Mouse (Mus musculus): ENCODE measurements around the gene Il27. TPM values are rescaled to one million over a fixed set of nuclear protein-coding genes. Genes with fewer than 3 reads are reported as not detected.

Gene Il27
- not detected for total RNA-seq (2023)

GRCm38 (mm10) chr7:126594862-126595561 lies at the start of gene Il27:
Gene Il27 (minus strand): TSS chr7:126594941.

GRCm38 (mm10) chr7:126630824-126631518 lies 36.2 kb upstream of the Il27 start, which contains the start of gene Nupr1:
Gene Nupr1 (minus strand): TSS chr7:126630861.

GRCm38 (mm10) chr7:126585717-126586116 lies 9.0 kb downstream of the Il27 start, which contains the start of gene Cln3:
Gene Cln3 (minus strand): TSS chr7:126585817.

GRCm38 (mm10) chr7:126584506-126584977 lies 10.2 kb downstream of the Il27 start, which contains the start of gene Apobr:
Gene Apobr (plus strand): TSS chr7:126584942.

GRCm38 (mm10) chr7:126566094-126566765 lies 28.5 kb downstream of the Il27 start, which contains the start of gene Eif3c:
Gene Eif3c (minus strand): TSS chr7:126566411.

Other genes with a start within 250 kb of the Il27 start
- gene Lat, start 225.4 kb downstream of the Il27 start, total RNA-seq (2023), result 568 TPM
- gene Spns1, start 217.5 kb downstream of the Il27 start, total RNA-seq (2023), result 86.1 TPM
- gene Nfatc2ip, start 198.2 kb downstream of the Il27 start, total RNA-seq (2023), result 22.8 TPM
- gene Cd19, start 180.1 kb downstream of the Il27 start, total RNA-seq (2023), result 78.2 TPM
- 36.5 TPM for gene Rabep2, start 166.2 kb downstream of the Il27 start, total RNA-seq (2023)
- gene Atp2a1, start 131.8 kb downstream of the Il27 start, total RNA-seq (2023), result 1.3 TPM
- gene Sh2b1, start 119.5 kb downstream of the Il27 start, total RNA-seq (2023), result 93.6 TPM
- 43.1 TPM for gene Tufm, start 107.6 kb downstream of the Il27 start, total RNA-seq (2023)
- 201 TPM for gene Atxn2l, start 91.5 kb downstream of the Il27 start, total RNA-seq (2023)
- 132 TPM for gene Eif3c, start 28.5 kb downstream of the Il27 start, total RNA-seq (2023)
- gene Apobr, start 10.0 kb downstream of the Il27 start, total RNA-seq (2023), result 3.3 TPM
- gene Cln3, start 9.1 kb downstream of the Il27 start, total RNA-seq (2023), result 99.4 TPM
- not detected for gene Nupr1, start 35.9 kb upstream of the Il27 start, total RNA-seq (2023)
- 56.0 TPM for gene Sgf29, start 54.4 kb upstream of the Il27 start, total RNA-seq (2023)
- gene Sult1a1, start 81.5 kb upstream of the Il27 start, total RNA-seq (2023), result not detected
- 174 TPM for gene Bola2, start 100.5 kb upstream of the Il27 start, total RNA-seq (2023)
- gene Slx1b, start 100.8 kb upstream of the Il27 start, total RNA-seq (2023), result 7.5 TPM
- gene Coro1a, start 112.8 kb upstream of the Il27 start, total RNA-seq (2023), result 1,247 TPM
- 42.7 TPM for gene Mapk3, start 164.7 kb upstream of the Il27 start, total RNA-seq (2023)
- gene Gdpd3, start 171.4 kb upstream of the Il27 start, total RNA-seq (2023), result 4.1 TPM
- 232 TPM for gene Ypel3, start 182.0 kb upstream of the Il27 start, total RNA-seq (2023)
- gene Tbx6, start 186.5 kb upstream of the Il27 start, total RNA-seq (2023), result 7.7 TPM
- 228 TPM for gene Ppp4c, start 197.6 kb upstream of the Il27 start, total RNA-seq (2023)
- not detected for gene Fam57b, start 202.7 kb upstream of the Il27 start, total RNA-seq (2023)
- not detected for gene 4930451I11Rik, start 236.7 kb upstream of the Il27 start, total RNA-seq (2023)

All from CD8-positive naive resting alpha-beta T cell, adult 57 days (primary cell).